21 mouse cellular contexts compared by ENCODE assay signal in the genomic region with DNA sequence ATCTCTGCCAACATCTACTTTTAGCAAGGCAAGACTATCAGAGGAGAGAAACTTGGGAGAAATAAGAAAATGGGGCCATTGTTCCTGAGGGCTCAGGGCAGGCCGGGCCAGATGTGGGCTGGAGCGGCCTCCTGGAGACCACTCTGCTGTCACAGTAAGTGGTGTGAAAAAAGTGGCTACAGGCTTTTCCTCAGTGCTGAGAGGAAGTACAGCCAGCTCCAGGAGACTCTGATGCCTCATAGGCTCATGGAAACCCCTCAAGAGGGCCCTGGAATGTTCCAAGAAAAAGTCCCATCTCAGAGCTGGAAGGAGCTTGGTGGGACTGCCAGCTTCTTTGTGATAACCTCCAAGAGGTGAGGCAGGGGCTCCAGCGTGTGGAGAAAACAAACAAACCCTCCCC. TPM values are rescaled to one million over a fixed set of nuclear protein-coding genes. Genes with fewer than 3 reads are reported as not detected.
A peak's percentile ranks its signal among the peaks of the same experiment; 100 is the strongest.
DNase-seq lines count a peak whose midpoint lies in the region; ATAC-seq and TF ChIP-seq lines count a peak whose summit lies in the region.
"Had no signal": no experiment of that assay in that cellular context is flagged by ENCODE, and none has a peak within 500 bp of the region (broad histone marks: within the 10 kb centered on the region; RNA-seq: fewer than 3 reads in every experiment).

No protein-coding gene starts in this region.

- H3K9me3 ChIP-seq in heart, embryonic 13.5 days = no peaks in the 10 kb centered on the region
- no peaks in the 10 kb centered on the region for H3K9me3 ChIP-seq in lung, embryonic 15.5 days
- H3K9me3 ChIP-seq in embryonic facial prominence, embryonic 15.5 days (replicated peaks) = no peaks in the 10 kb centered on the region
- H3K9me3 ChIP-seq in limb, embryonic 14.5 days (ENCODE audit: control insufficient read depth, low read length) = no peaks in the 10 kb centered on the region
- H3K9me3 ChIP-seq in forebrain, embryonic 15.5 days = no peaks in the 10 kb centered on the region
- H3K9me3 ChIP-seq in intestine, postnatal 0 days (ENCODE audit: control insufficient read depth) = no peaks in the 10 kb centered on the region
- H3K9me3 ChIP-seq: midbrain, embryonic 10.5 days had no signal

- no peaks in the 10 kb centered on the region for H3K27me3 ChIP-seq in heart, embryonic 13.5 days (replicated peaks)
- H3K27me3 ChIP-seq in lung, embryonic 15.5 days = no peaks in the 10 kb centered on the region
- no peaks in the 10 kb centered on the region for H3K27me3 ChIP-seq in embryonic facial prominence, embryonic 15.5 days
- H3K27me3 ChIP-seq in limb, embryonic 14.5 days (ENCODE audit: control insufficient read depth, insufficient read depth, low read length) = no peaks in the 10 kb centered on the region
- H3K27me3 ChIP-seq in forebrain, embryonic 15.5 days = no peaks in the 10 kb centered on the region
- H3K27me3 ChIP-seq in intestine, postnatal 0 days (replicated peaks; ENCODE audit: control insufficient read depth, insufficient read depth, low read length) = no peaks in the 10 kb centered on the region
- H3K27me3 ChIP-seq: Patski had no signal

- 38% methylated on average over 3 of the region's 3 CpGs for WGBS in heart, embryonic 13.5 days
- WGBS in lung, embryonic 15.5 days = 28% methylated on average over 3 of the region's 3 CpGs
- 45% methylated on average over 3 of the region's 3 CpGs for WGBS in embryonic facial prominence, embryonic 15.5 days
- WGBS in limb, embryonic 14.5 days = 40% methylated on average over 3 of the region's 3 CpGs
- WGBS in forebrain, embryonic 15.5 days = 86% methylated on average over 3 of the region's 3 CpGs
- 60% methylated on average over 3 of the region's 3 CpGs for WGBS in intestine, postnatal 0 days

- H3K9ac ChIP-seq in heart, embryonic 13.5 days = no peak overlapping the region
- H3K9ac ChIP-seq in lung, embryonic 15.5 days = no peak overlapping the region
- H3K9ac ChIP-seq in embryonic facial prominence, embryonic 15.5 days = no peak overlapping the region
- no peak overlapping the region for H3K9ac ChIP-seq in limb, embryonic 14.5 days (ENCODE audit: low read depth, low read length, severe bottlenecking)
- H3K9ac ChIP-seq in forebrain, embryonic 15.5 days (replicated peaks) = no peak overlapping the region
- no peak overlapping the region for H3K9ac ChIP-seq in intestine, postnatal 0 days (ENCODE audit: low read depth, low read length)
- H3K9ac ChIP-seq: liver, embryonic 14.5 days had no signal

- no peak for DNase-seq in heart, adult 8-10 months (ENCODE audit: low spot score)
- DNase-seq in lung, postnatal 10 days = no peak
- DNase-seq in limb, embryonic 14.5 days (ENCODE audit: low spot score) = no peak
- DNase-seq: adrenal gland, adult 8-10 months; cerebellum, adult 8-10 months; gastrocnemius, postnatal 14 days; heart, adult 2 months; thymus, postnatal 4 days had no signal

- H3K27ac ChIP-seq in heart, embryonic 13.5 days (replicated peaks) = peak overlapping the region; percentile 12; the same call in 1 of the 2 replicates
- peak overlapping the region; percentile 75 for H3K27ac ChIP-seq in lung, embryonic 15.5 days
- H3K27ac ChIP-seq in embryonic facial prominence, embryonic 15.5 days (replicated peaks) = peak overlapping the region; percentile 22; the same call in 1 of the 2 replicates
- H3K27ac ChIP-seq in limb, embryonic 14.5 days (replicated peaks; ENCODE audit: low read depth, low read length) = peak overlapping the region; percentile 63
- H3K27ac ChIP-seq in forebrain, embryonic 15.5 days (replicated peaks) = no peak overlapping the region
- no peak overlapping the region for H3K27ac ChIP-seq in intestine, postnatal 0 days (ENCODE audit: low read depth, low read length)
- H3K27ac ChIP-seq: heart, adult 2 months; kidney, postnatal 0 days; layer of hippocampus, adult 2 months; liver, embryonic 14.5 days; macrophage; midbrain, embryonic 10.5 days had no signal

- TF ChIP-seq POLR2A in limb, embryonic 14.5 days (IDR thresholded peaks at IDR 0.05; ENCODE audit: borderline replicate concordance, extremely low read depth, insufficient read depth, insufficient read length) = no peak

- H3K4me2 ChIP-seq in heart, embryonic 13.5 days = no peak overlapping the region
- no peak overlapping the region for H3K4me2 ChIP-seq in lung, embryonic 15.5 days
- H3K4me2 ChIP-seq in embryonic facial prominence, embryonic 15.5 days (replicated peaks) = no peak overlapping the region
- no peak overlapping the region for H3K4me2 ChIP-seq in limb, embryonic 14.5 days (replicated peaks; ENCODE audit: low read depth, low read length, severe bottlenecking)
- H3K4me2 ChIP-seq in forebrain, embryonic 15.5 days (replicated peaks) = no peak overlapping the region
- no peak overlapping the region for H3K4me2 ChIP-seq in intestine, postnatal 0 days (replicated peaks; ENCODE audit: low read depth)

- no peak for TF ChIP-seq CTCF in intestine, postnatal 0 days (IDR thresholded peaks at IDR 0.05; ENCODE audit: low read depth)

- H3K4me3 ChIP-seq in heart, embryonic 13.5 days = no peak overlapping the region
- H3K4me3 ChIP-seq in lung, embryonic 15.5 days = no peak overlapping the region
- no peak overlapping the region for H3K4me3 ChIP-seq in embryonic facial prominence, embryonic 15.5 days (replicated peaks)
- H3K4me3 ChIP-seq in limb, embryonic 14.5 days (replicated peaks; ENCODE audit: low read length) = no peak overlapping the region
- no peak overlapping the region for H3K4me3 ChIP-seq in forebrain, embryonic 15.5 days
- no peak overlapping the region for H3K4me3 ChIP-seq in intestine, postnatal 0 days (ENCODE audit: low read depth, low read length)
- H3K4me3 ChIP-seq: heart, adult 2 months; layer of hippocampus, adult 2 months; midbrain, embryonic 10.5 days had no signal

- ATAC-seq in heart, embryonic 13.5 days (ENCODE audit: extremely low read depth, insufficient number of reproducible peaks, low FRiP score, low TSS enrichment) = no peak
- ATAC-seq in lung, embryonic 15.5 days (ENCODE audit: borderline replicate concordance, extremely low read depth, low FRiP score, low TSS enrichment) = 0 out of 2 replicates have a peak, but pooled peaks have one; percentile 20
- no peak for ATAC-seq in embryonic facial prominence, embryonic 15.5 days (ENCODE audit: insufficient number of reproducible peaks, low FRiP score, low TSS enrichment, low read depth)
- ATAC-seq in limb, embryonic 14.5 days (ENCODE audit: low FRiP score, low read depth) = no peak
- no peak for ATAC-seq in forebrain, embryonic 15.5 days (replicated peaks)
- no peak for ATAC-seq in intestine, postnatal 0 days
- ATAC-seq: CD4-positive, CD25-positive, alpha-beta regulatory T cell, adult 4 months; intestine, embryonic 16.5 days; Patski had no signal

- H3K36me3 ChIP-seq in heart, embryonic 13.5 days = no peaks in the 10 kb centered on the region
- H3K36me3 ChIP-seq in lung, embryonic 15.5 days = no peaks in the 10 kb centered on the region
- H3K36me3 ChIP-seq in embryonic facial prominence, embryonic 15.5 days = no peaks in the 10 kb centered on the region
- no peaks in the 10 kb centered on the region for H3K36me3 ChIP-seq in limb, embryonic 14.5 days (ENCODE audit: control insufficient read depth, insufficient read depth, low read length)
- no peaks in the 10 kb centered on the region for H3K36me3 ChIP-seq in forebrain, embryonic 15.5 days
- no peaks in the 10 kb centered on the region for H3K36me3 ChIP-seq in intestine, postnatal 0 days (ENCODE audit: control insufficient read depth, insufficient read depth)
- H3K36me3 ChIP-seq: midbrain, embryonic 10.5 days had no signal

- no peaks in the 10 kb centered on the region for H3K4me1 ChIP-seq in heart, embryonic 13.5 days
- H3K4me1 ChIP-seq in lung, embryonic 15.5 days = peaks cover 11% of the 10 kb centered on the region; the same call in 1 of the 2 replicates
- H3K4me1 ChIP-seq in embryonic facial prominence, embryonic 15.5 days = peaks cover 18% of the 10 kb centered on the region
- peaks cover 14% of the 10 kb centered on the region for H3K4me1 ChIP-seq in limb, embryonic 14.5 days (ENCODE audit: control insufficient read depth, insufficient read depth, low read length)
- peaks cover 5% of the 10 kb centered on the region for H3K4me1 ChIP-seq in forebrain, embryonic 15.5 days
- H3K4me1 ChIP-seq in intestine, postnatal 0 days (replicated peaks; ENCODE audit: control insufficient read depth, insufficient read depth, low read length) = no peaks in the 10 kb centered on the region

RNA-seq across cellular contexts. Expression of a gene that starts 27.8 kb away (rescaled TPM):
- polyA plus RNA-seq in heart, embryonic 13.5 days (2015; fragmentation: Nextera tagmentation; extraction: Ambion mirVana) = 0.19 and 0.20 TPM in 2 replicates
- total RNA-seq in heart, adult 8-10 months (2022) = 1 to 10 TPM in 3 of 4 experiments, under 1 TPM in 1; 0.65 to 1.2 (median 1.1) TPM
- polyA plus RNA-seq in lung, embryonic 15.5 days (2015; fragmentation: Nextera tagmentation; extraction: Ambion mirVana) = 2.2 and 3.2 TPM in 2 replicates
- 24.4 and 25.9 TPM in 2 replicates for polyA plus RNA-seq in embryonic facial prominence, embryonic 15.5 days (2015; fragmentation: Nextera tagmentation; extraction: Ambion mirVana)
- polyA plus RNA-seq in limb, embryonic 14.5 days (2012; rRNA removed) = 32.6 and 48.5 TPM in 2 replicates
- 18.8 and 22.4 TPM in 2 replicates for polyA plus RNA-seq in limb, embryonic 14.5 days (2014; fragmentation: Nextera tagmentation; extraction: Ambion mirVana)
- polyA plus RNA-seq in forebrain, embryonic 15.5 days (2015; fragmentation: Nextera tagmentation; extraction: Ambion mirVana) = 2.8 TPM in 2 replicates
- 0.16 and 0.51 TPM in 2 replicates for polyA plus RNA-seq in intestine, postnatal 0 days (2015; fragmentation: Nextera tagmentation; extraction: Ambion mirVana)
- polyA plus RNA-seq: macrophage had no signal

Comparison
In these comparisons a context has a peak if more than half of its experiments do, and no peak if none do; other contexts are left out.
1. H3K27ac ChIP-seq: peak in heart, embryonic 13.5 days (single experiment), lung, embryonic 15.5 days (single experiment), embryonic facial prominence, embryonic 15.5 days (single experiment) and limb, embryonic 14.5 days (single experiment); none in forebrain, embryonic 15.5 days (single experiment) and intestine, postnatal 0 days (single experiment).